Mouse (Mus musculus): Measurements from ENCODE around the gene Kars. TPM values are rescaled to one million over a fixed set of nuclear protein-coding genes. Genes with fewer than 3 reads are reported as not detected.

Gene Kars
- polyA plus RNA-seq, 1 experiment: 65.7 TPM

DNA sequence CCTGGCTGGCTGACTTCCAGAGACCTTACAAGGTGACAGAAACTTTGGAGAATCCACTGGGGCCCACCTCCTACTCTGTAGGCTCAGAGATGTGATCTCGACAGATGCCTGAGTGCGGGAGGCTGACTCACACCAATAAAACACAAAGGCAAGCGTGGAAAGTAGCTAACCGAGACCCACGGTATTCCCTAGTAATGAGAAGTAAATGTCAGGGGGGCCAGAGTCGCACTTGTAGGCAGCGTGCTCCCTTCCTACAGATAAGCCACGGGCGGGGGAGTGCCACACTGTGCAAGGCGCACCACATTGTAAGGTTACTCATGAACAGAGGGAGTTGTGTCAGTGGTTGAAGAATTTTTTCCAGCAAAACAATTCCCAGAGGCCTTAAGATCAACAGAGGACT, 26.6 kb downstream of the Kars start:
- DNase-seq (ENCODE audit: extremely low spot score in 1 of 2, low spot score in 1 of 2): peak; percentile 23 to 66

DNA sequence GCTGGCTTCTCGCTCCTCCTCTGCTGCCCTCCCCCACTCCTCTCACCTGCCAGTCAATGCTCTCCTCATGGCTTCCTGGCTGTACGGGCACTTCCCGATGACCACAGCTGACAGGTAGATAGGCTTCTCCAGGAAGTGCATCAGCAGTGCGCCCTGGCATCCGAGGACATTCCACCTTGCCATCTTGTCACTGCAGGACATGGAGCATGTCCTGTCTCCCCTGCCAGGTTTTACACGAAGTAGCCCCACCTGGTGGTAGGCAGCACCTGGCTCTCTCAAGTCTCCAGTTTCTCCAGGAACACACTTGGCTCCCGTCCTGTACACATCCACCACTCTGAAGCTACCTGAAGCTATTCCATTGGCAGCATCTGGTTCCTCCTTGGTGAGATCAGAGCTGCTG, 29.0 kb downstream of the Kars start:
- no peak for DNase-seq (ENCODE audit: extremely low spot score in 1 of 2, low spot score in 1 of 2)

DNA sequence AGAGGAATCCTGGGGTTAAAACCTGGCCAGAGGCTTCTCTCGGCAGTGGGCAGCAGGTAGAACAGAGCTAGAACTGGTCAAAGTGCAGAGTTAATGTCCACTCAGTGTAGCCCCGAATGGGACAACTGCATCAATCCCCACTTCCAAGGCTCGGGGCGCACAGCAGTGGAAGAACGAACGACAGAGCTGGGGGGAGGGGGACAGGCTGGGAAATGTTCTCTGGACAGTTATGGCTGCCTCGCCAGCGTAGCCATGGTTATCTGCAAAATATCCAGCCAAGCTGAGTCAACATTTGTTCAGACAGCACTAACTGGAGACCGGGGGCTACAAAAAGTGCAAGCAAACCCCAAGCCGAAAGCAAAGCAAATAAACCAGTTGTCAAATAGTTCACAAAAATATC, 33.0 kb downstream of the Kars start:
- DNase-seq (ENCODE audit: extremely low spot score in 1 of 2, low spot score in 1 of 2): no peak

DNA sequence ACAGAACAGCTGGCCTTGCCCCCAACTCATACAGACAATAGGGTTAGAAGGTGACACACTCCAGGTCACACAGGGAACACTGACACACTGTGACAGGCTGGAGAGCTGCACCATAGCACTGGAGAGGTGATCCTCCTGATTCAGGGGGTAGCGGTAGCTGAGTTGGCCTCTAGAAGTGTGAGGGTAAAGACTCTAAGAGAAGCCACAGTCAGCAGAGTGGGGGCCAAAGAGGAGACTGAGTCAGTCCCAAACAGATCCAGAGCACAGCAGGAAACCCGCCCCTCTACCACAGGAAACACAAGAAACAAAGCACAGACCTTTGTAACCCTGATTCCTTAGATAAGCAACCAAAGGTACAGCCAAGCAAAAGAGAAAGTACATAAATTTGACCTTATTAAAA, 34.8 kb downstream of the Kars start:
- DNase-seq (ENCODE audit: extremely low spot score in 1 of 2, low spot score in 1 of 2): no peak

DNA sequence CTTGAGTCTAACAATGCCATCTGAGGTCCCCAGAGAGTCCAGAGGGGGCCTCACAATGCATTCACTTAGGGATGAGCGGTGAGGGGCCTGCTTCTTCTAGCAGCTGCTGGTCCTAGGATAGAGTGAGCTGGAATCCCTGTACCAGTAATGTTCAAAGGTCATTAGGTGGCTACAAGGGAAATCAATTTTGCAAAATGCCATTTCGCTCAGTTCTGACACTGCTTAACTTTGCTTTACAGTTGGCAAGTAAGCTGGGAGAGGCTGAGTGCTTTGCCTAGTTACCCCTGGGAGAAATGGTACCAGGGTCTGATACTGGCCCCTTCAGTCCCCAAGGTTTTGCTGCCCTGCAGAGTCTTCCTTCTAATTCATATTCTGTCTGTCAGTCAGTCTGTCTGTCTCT, 35.4 kb downstream of the Kars start:
- no peak for DNase-seq (ENCODE audit: extremely low spot score in 1 of 2, low spot score in 1 of 2)

DNA sequence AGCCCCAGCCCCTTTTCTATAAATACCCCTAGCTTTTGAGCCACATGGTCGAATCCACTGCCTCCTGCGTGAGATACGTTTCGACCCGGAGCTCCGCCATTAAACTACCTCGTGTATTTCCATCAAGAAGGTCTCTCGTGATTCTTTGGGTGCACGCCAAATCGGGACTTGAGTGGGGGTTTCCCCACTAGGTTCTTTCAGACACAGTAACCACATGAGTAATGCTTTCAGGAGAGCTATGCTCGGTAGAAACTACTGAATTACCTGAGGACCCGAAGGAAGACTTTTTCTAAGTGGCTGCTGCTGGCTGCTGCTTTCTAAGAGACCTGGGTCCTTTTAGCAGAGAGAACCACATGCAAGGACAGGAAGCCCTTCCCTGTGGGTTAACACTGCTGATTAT, 37.0 kb downstream of the Kars start:
- DNase-seq (ENCODE audit: extremely low spot score in 1 of 2, low spot score in 1 of 2): no peak

DNA sequence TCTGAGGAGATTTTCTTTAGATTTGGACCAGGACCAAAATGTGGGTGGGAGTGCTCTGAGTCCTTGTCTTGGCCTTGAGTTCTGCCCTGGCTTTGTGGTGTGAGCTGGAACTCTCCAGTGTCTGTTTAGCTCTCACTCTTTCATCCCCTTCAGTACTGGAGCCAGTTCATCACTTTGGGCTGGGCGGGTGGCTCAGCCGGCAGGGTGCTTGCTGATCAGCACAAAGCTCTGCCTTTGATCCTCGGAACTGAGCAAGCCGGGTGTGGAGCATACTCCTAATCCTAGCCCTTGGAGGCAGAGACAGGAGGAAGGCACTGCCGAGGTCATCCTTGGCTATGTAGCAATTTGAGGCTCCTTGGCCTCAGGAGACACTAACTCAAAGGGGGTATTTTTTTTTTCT, 42.1 kb downstream of the Kars start:
- no peak for DNase-seq (ENCODE audit: extremely low spot score in 1 of 2, low spot score in 1 of 2)

DNA sequence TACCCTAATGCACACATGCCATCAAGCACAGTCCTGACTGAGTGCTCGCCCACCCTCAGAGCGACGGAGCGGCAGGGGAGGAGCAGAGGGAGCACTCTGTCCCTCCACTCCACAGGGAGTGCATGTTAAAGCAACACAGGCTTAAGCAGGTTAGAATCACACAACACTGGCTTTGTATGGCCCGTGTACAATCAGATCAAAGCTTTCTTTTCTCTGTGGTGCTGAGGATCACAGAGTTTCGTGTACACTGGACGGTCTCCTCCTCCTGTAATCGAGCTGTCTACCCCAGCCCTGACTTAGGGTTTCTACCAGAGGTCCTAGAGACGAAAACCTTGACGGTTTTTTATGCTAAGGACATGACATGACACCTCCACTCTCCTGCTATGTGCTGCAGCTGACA, 42.6 kb downstream of the Kars start:
- no peak for DNase-seq (ENCODE audit: extremely low spot score in 1 of 2, low spot score in 1 of 2)

DNA sequence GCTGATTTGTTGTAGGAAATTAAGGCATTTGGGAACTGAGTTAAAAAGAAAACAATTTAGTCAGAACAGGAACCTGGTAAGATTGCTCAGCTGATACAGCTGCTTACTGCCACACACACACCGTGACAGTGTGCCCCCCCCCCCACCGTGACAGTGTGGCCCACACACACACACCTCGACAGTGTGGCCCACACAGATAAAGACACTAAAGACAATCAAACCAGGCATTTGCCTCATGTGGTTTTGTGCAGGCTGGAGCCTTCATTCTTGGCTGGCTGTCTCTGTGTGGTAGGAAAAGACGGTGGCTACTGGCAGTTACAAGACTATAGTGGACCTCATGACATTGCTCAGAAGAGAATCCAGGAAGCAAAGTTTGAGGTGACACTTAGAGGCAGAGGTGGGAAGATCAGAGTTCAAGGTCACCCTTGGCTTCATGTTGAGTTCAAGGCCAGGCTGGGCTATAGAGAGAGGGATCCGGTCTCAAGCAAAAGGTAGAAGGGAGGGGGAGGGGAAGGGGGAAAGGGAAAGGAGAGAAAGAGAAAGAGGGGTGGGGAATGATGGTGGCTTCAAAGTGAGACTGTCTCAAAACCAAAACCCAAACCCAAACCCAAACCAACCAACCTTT, 43.8 kb downstream of the Kars start:
- no peak for DNase-seq (ENCODE audit: extremely low spot score in 1 of 2, low spot score in 1 of 2)

DNA sequence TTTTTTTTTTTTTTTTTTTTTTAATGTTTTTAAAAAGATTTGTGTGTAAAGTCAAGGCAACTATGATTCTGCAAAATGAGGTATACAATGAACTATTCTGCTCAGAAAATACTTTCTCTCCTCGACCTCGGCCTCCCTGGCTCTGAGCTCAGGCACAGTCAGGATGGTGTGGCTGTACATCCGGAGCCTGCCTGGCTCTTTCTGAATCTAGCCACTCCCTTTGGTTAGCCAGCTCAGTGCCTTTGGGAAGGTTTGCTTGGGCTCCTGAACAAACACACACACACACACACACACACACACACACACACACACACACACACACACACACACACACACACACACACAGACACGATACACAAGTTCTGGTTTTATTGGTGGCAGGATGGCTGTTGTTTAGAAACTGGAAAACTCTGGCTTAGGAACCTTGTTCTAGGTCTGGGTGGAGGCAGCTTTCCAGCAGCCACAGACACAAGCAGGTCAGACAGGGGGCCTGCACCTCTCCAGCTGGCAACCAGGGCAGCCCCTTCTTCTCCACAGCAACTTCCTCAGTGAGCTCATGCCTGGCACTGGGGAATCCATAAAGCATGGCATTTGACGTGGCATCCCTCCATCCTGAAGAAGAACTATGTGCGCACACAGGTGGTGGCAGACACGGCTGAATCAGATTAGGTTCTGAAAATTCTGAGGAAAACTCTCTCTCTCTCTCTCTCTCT, 46.1 kb downstream of the Kars start:
- no peak for DNase-seq (ENCODE audit: extremely low spot score in 1 of 2, low spot score in 1 of 2)

DNA sequence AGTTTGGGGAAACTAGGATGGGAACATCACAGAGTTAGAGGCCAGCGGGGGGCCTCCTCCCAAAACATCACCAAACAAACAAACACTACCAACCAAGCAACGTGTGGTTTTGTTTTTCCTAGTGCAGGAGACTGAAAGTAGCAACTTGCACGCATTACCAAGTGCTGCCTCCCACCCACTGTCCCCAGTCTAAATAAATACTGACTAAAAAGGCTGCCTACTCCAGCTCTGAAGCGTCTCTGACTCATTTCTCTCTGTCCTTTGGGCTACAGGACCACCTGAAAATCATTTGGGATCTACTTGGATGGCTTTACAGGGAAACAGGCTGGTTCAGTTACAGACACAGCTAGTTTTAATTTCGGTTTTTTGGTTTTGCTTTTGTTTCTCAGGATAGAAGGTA, 46.8 kb downstream of the Kars start:
- peak in 1 of 2 experiments; percentile 42 for DNase-seq (ENCODE audit: extremely low spot score in 1 of 2, low spot score in 1 of 2)

DNA sequence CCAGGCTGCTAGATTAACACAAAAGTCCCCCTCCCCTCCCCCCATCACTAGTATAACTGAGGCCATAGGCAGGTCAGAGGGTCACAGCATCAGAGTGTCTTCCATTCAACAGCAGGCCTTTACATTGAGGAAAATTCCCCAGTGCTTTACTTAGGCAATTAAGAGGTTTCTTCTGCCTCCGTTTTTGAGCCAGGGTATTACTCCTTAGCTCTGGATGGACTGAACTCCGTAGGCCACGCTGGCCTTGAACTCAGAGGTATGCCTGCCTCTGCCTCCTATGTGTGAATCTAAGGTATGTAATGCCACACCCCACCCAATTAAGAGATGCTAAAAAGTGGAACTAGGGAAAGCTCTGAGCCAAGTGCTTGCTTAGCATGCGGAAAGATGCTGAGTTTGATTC, 47.6 kb downstream of the Kars start:
- no peak for DNase-seq (ENCODE audit: extremely low spot score in 1 of 2, low spot score in 1 of 2)

DNA sequence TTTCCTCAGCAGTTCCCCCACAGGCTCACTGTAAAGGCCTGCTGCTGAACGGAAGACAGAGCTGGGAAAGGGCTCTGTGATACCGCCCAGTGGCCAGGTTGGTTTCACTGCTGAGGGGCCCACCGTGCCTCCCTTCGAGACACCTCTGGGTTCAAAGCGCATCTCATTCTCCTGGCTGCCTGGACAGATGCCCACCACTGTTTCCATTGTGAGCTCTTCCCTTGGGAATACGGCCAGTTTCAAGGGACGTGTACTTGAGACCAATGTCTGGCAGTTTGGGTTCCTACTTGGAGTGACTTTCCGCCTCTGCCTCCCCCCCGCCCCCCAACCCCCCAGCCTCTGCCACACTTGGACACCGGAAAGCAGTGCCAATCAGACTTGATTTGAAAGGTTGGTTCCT, 48.0 kb downstream of the Kars start:
- DNase-seq (ENCODE audit: extremely low spot score in 1 of 2, low spot score in 1 of 2): no peak

DNA sequence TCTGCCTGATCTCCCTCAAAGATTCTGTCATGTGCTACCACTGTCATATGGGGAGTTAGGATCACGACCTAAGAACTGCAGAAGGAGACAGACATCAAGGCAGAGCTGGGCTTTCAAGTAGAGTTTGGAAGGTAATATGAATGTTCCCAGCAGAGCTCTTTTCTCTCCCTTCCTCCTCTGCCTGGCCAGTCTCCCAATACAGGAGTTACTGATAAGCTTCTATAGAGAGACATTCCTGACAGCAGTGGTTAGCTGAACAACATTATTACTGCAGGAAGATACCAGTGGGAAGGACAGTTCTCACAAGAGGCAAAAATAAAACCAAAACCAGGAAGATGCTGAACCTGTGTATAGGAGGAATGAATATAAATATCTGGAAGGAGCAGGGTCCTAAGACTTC, 48.5 kb downstream of the Kars start:
- DNase-seq (ENCODE audit: extremely low spot score in 1 of 2, low spot score in 1 of 2): no peak

DNA sequence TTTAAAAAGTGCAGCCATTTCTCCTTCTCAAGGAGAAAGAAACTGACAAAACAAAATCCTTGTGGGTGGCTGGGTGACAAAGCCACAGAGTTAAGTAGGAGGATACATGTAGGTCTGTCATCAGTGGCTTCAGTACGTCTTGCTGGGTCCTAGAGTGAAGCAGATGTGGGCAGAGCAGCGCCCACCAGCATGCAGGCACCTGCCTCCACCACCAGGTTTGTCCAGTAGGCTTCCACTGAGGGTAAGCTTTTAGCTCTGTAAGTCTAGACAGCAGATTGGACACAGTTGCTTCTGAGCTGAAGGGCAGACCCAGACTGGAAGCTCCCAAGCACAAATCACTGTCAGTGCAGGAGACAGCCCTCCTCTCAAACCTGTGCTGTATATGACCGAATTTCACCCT, 49.8 kb downstream of the Kars start:
- peak in 1 of 2 experiments; percentile 10 for DNase-seq (ENCODE audit: extremely low spot score in 1 of 2, low spot score in 1 of 2)

DNA sequence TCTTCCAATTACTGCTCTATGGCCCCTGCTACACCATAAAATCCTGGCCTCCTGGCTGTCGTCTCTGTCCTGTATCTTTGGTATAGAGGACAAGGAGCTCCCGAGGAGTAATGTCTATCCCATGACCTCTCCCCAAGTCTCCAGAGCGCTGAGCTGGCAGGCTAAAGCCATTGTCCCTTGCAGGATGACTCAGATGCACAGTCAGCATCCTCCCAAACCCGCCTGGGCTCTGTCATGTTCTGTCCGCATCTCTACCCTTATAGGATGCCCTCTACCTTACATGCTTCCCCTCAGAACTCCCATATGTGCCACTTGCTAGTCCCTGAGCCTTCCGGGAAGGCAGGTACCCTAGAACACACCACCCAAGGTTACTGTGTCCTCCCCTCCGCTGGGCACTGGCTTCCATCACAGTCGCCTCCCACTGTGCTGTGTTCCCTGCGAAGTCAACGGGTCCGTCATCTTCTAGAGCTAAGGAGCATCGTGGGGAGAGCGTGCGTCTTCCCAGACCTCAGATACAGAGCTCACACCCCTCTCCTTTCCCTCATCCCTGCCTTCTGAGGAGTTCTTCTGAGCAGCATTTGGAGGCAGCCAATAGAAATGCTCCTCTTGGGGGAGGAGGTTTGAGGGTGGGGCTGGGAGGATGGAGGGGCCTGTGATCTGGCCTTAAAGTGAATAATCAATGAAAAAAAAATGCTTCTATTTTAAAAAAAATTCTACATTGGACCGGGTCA, 50.4 kb downstream of the Kars start:
- no peak for DNase-seq (ENCODE audit: extremely low spot score in 1 of 2, low spot score in 1 of 2)

DNA sequence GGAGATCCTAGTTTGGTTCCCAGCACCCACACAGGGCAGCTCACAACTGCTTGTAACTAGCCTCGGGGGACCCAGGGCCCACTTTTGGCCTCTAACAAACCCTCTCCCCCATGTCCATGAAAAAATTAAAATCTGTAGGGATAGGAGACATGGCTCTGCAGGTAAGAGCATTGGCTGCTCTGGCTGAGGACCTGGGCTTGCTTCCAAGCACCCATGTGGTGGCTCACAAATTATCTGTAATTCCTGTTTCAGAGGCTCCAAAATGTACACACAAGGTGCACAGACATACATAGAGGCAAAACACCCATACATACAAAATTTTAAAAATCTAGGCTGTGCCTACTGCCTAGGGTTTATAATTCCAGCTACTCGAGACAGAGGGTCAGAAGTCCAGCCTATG, 53.9 kb downstream of the Kars start:
- no peak for DNase-seq (ENCODE audit: extremely low spot score in 1 of 2, low spot score in 1 of 2)

DNA sequence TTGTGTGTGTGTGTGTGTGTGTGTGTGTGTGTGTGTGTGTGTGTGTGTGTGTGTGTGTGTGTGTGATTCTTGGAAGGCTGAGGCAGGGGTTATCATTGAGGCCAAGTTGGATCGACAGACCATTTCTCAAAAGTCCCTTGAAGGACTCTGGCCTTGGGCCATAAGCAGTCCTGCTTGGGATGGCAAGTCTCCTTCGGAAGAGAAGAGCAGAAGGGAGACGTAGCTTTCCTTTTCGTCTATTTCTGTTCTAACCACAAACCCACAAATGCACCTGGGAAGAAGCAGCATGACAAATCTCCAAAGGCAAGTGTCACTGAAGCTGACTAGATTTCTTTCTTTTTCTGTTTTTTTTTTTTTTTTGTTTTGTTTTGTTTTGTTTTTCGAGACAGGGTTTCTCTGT, 55.2 kb downstream of the Kars start:
- no peak for DNase-seq (ENCODE audit: extremely low spot score in 1 of 2, low spot score in 1 of 2)

DNA sequence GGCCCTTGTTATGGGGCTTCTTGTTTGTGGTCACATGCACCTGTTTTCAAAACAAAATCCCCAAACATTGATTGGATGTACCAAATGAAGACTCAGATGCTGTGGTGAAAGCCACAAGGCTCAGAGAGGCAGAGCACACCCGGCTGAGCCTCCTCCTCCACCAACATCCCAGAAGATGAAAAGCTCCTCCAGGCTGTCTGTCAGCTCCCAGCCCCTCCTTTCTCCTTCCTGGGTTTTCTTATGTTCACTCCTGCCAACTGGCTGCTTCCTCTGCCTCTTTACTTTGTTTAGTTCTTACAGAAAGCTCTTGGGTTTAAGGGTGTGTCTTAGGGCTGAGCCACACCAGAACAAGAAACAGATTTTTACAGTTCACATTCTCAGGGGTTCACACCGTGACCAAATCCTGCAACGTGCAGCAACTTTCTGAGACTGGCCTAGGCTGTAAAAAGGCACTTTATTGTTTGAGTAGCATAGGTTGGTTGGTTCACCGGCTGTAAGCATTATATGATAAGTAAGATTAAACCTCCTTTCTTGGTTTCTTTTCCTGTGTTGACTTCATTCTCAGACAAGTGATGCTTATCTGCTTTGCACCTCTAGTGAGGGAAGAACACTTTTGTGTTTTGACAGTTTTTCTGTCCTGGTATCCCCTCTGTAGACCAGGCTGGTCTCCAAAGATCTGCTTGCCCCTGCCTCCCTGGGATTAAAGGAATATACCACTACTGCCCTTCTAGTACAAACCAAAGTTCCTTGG, 56.1 kb downstream of the Kars start:
- DNase-seq (ENCODE audit: extremely low spot score in 1 of 2, low spot score in 1 of 2): no peak

DNA sequence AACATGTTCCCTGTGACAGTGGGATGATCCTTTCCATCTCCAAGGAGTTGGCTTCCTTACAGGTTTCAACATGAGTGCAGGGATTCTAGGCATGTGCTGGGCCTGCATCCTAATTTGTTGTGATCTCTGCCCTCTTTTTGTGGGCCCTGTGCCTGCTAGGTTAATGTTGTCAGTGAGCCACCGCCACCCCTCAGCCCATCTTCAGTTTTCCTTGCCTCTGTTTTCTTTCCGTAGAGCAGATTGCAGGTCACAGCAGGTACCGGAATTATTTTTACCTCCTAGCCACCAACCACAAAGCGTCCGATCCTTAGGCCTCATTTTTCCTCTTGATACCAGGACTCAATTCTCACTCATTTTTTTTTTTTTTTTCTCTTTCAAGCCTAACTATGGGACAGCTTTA, 59.2 kb downstream of the Kars start:
- DNase-seq (ENCODE audit: extremely low spot score in 1 of 2, low spot score in 1 of 2): no peak

DNA sequence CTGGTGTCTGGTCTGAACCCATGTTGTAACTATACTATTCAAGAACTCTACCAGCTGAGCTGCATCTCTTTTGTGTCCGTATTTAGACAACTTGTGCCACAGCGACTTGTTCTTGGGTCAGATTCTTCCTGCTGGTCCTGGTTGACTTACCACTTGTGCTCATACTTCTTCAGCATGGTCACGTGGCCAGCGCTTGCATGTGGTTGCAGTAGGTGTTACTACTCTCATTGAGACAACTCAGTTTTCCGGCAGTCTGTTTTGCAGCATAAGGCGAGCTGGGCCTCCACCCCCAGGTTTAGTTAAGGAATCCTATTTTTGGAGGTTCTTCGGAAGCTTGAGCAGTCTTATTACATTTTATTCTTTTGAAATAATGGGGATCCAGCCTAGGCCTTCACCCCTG, 59.8 kb downstream of the Kars start:
- DNase-seq (ENCODE audit: extremely low spot score in 1 of 2, low spot score in 1 of 2): peak; percentile 73 to 75
